Mouse (Mus musculus) forebrain, embryonic 11.5 days (tissue): ENCODE results near the gene Herc1. TPM values are rescaled to one million over a fixed set of nuclear protein-coding genes. Genes with fewer than 3 reads are reported as not detected.

ENCODE experiments used
- ATAC-seq: fragments of 200-750 bp; cut with Nextera tagmentation; replicated peaks from 2 replicates; pipeline ENCODE4 v1.8.0; 2017; ENCODE audit warnings: moderate TSS enrichment; ENCODE audit not compliant: low FRiP score
- DNase-seq: peaks from one replicate; pipeline ENCODE4 v3.0.0-alpha.2; 2017; ENCODE audit warnings: low spot score
- H3K27ac ChIP-seq: fragments of 300-500 bp; sonication (generic); 2 replicates; pipeline ENCODE4 v1.5.1; 2014; ENCODE audit warnings: low read depth, low read length
- H3K27me3 ChIP-seq: fragments of 300-500 bp; sonication (generic); 2 replicates; pipeline ENCODE4 v1.6.1; 2014; ENCODE audit warnings: mild to moderate bottlenecking, low read length, mixed read lengths; ENCODE audit not compliant: control insufficient read depth, insufficient read depth
- H3K36me3 ChIP-seq: fragments of 300-500 bp; sonication (generic); 2 replicates; pipeline ENCODE4 v1.6.1; 2014; ENCODE audit warnings: mild to moderate bottlenecking, low read length, moderate library complexity, mixed read lengths; ENCODE audit not compliant: control insufficient read depth, insufficient read depth
- H3K4me1 ChIP-seq: fragments of 300-500 bp; sonication (generic); replicated peaks from 2 replicates; pipeline ENCODE4 v1.6.1; 2014; ENCODE audit warnings: low read length, mixed read lengths; ENCODE audit not compliant: control insufficient read depth, insufficient read depth
- H3K4me2 ChIP-seq: fragments of 300-500 bp; sonication (generic); 2 replicates; pipeline ENCODE4 v1.6.1; 2014; ENCODE audit warnings: low read depth, mild to moderate bottlenecking, low read length, moderate library complexity, mixed read lengths; ENCODE audit not compliant: severe bottlenecking
- H3K4me3 ChIP-seq: fragments of 300-500 bp; sonication (generic); 2 replicates; pipeline ENCODE4 v1.5.1; 2014; ENCODE audit warnings: low read depth, low read length
- H3K9ac ChIP-seq: fragments of 300-500 bp; sonication (generic); 2 replicates; pipeline ENCODE4 v1.6.1; 2014; ENCODE audit warnings: low read length
- H3K9me3 ChIP-seq: fragments of 300-500 bp; sonication (generic); 2 replicates; pipeline ENCODE4 v1.6.1; 2016; ENCODE audit warnings: low read length, mixed read lengths; ENCODE audit not compliant: control insufficient read depth
- WGBS: fragments of 180-500 bp; shearing (Covaris S2); extraction: QIAGEN DNeasy Blood & Tissue Kit; methylation state at CpG from one replicate; pipeline ENCODE4 v1.1.7; 2014; 5-methylcytosine and 5-hydroxymethylcytosine counted together
- polyA plus RNA-seq: library from polyadenylated mRNA; unstranded; fragments of >200 nt; fragmentation: Nextera tagmentation; extraction: Ambion mirVana; gene quantifications from 2 replicates; pipeline ENCODE4 v1.2.1, GENCODE M21; 2014

Herc1 gene
- polyA plus RNA-seq, 1 experiment from 2014 or later: 44.0 TPM

DNA sequence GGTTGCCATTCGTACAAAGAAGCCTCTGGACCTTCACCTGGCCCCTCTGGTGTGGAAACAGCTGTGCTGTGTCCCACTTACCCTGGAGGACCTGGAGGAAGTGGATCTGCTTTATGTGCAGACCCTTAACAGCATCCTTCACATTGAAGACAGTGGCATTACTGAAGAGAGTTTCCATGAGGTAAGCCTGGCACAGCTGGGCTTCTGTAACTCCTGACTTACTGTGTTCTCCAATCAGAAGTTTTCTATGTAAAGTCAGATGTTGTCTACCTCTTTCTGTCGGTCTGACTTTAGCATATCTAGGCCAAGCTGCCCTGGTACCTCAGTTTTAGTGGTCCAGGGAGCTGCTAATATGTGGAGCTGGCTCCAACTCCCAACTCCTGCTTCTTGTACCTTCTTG is 151.0 kb downstream of the Herc1 start:
- H3K36me3 ChIP-seq: peaks cover 3% of the 10 kb centered on the region; the same call in 1 of the 2 replicates
- peaks cover 18% of the 10 kb centered on the region for H3K4me1 ChIP-seq
- no peaks in the 10 kb centered on the region for H3K27me3 ChIP-seq
- H3K4me3 ChIP-seq: no peak overlapping the region
- WGBS: 72% methylated on average over 2 of the region's 2 CpGs
- ATAC-seq (no peak), DNase-seq (no peak)
- no peaks in the 10 kb centered on the region for H3K9me3 ChIP-seq
- no peak overlapping the region for H3K27ac ChIP-seq
- no peak overlapping the region for H3K9ac ChIP-seq
- no peak overlapping the region for H3K4me2 ChIP-seq

DNA sequence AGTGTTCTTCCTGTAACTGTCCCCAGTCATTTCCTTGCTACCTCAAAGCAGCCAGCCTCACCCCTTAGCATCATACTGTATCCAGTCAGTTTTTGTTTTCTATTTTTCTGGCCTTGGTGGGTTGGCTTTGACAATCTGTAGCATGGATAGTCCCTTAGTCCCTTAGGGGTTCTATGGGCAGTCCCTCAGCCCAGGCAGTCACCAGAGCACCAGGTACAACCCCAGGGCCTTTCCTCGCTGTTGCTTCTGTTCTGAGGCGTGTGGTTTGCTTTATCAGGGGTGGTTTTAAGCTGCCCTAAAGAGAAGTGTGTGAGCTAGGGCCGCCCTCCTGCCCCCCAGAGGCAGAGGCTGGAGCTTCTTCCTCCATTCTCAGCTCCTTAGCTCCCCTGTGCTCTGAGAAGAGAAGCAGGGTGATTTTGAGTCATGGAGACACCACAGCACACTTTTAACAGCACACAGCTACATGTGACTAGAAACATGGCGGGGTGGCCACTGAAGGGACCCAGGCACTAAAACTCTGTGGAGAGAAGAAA is 153.7 kb downstream of the Herc1 start:
- Histone ChIP-seq H3K27ac (no peak overlapping the region), H3K9me3 (no peaks in the 10 kb centered on the region), H3K4me1 (peaks cover 25% of the 10 kb centered on the region), H3K36me3 (peaks cover 7% of the 10 kb centered on the region; the same call in 1 of the 2 replicates), H3K9ac (no peak overlapping the region), H3K27me3 (no peaks in the 10 kb centered on the region), H3K4me2 (no peak overlapping the region), H3K4me3 (no peak overlapping the region)
- no peak for DNase-seq
- no peak for ATAC-seq
- WGBS: 82% methylated on average over 4 of the region's 4 CpGs

DNA sequence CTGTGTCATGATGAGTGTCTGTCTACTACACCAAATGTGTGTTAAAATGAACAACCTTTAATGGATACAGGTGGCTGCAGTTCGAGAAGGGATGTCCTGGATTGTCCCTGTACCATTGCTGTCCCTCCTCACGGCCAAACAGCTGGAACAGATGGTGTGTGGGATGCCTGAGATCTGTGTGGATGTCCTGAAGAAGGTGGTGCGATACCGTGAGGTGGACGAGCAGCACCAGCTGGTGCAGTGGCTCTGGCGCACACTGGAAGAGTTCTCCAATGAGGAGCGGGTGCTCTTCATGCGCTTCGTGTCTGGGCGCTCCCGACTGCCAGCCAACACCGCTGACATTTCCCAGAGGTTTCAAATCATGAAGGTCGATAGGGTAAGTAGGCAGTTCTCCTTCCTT is 154.3 kb downstream of the Herc1 start:
- WGBS: 88% methylated on average over 13 of the region's 13 CpGs
- Histone ChIP-seq H3K36me3 (peaks cover 10% of the 10 kb centered on the region; the same call in 1 of the 2 replicates), H3K27ac (peak overlapping the region; percentile 6; the same call in 1 of the 2 replicates), H3K4me2 (no peak overlapping the region), H3K9me3 (no peaks in the 10 kb centered on the region), H3K27me3 (no peaks in the 10 kb centered on the region), H3K4me1 (peaks cover 25% of the 10 kb centered on the region), H3K4me3 (no peak overlapping the region), H3K9ac (no peak overlapping the region; the same call in 1 of the 2 replicates)
- DNase-seq: no peak
- ATAC-seq: no peak

DNA sequence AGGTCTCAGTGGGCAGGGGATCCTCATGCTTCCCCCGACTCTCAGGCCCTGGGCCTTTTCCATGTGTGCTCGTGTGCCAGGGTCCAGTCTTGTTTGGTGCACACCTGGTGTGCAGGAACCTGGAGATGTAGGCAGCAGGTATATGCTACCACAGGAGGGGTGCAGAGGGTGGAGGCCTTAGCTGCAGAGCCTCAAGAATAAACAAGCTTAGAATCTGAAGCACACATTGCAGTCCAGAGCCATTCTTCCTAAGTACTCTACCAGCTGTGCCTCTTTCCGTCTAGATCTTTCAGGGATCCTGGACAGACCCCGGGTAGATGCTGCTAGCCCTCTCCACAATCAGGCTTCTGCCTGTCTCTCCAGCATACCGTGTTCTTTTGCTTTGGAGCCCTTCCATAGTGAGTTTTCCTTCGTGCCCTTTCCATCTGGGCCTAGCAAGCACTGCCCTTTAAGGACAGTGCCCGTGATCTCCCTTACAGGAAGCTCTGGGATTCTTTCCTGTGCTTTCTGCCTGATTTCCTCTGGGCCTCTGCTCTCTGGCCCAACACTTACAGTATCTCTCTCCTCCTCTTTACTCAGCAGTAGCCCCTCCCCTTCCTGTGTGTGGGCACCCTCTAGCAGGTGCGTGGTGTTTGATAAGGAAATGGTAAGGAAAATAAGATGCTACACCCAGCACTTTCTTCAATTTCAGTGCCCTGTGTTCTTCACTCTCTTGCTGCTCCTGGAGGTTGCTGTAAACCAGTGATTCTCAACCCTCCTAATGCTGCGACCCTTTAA is 155.1 kb downstream of the Herc1 start:
- no peaks in the 10 kb centered on the region for H3K27me3 ChIP-seq
- H3K9ac ChIP-seq: peak overlapping the region; percentile 48
- H3K27ac ChIP-seq: peak overlapping the region; percentile 88
- peaks cover 27% of the 10 kb centered on the region for H3K4me1 ChIP-seq
- H3K4me3 ChIP-seq: no peak overlapping the region
- no peak overlapping the region for H3K4me2 ChIP-seq
- H3K36me3 ChIP-seq: peaks cover 10% of the 10 kb centered on the region; the same call in 1 of the 2 replicates
- 53% methylated on average over 9 of the region's 9 CpGs for WGBS
- H3K9me3 ChIP-seq: no peaks in the 10 kb centered on the region
- DNase-seq: no peak
- 0 out of 2 replicates have a peak, but pooled peaks have one; percentile 26 for ATAC-seq

DNA sequence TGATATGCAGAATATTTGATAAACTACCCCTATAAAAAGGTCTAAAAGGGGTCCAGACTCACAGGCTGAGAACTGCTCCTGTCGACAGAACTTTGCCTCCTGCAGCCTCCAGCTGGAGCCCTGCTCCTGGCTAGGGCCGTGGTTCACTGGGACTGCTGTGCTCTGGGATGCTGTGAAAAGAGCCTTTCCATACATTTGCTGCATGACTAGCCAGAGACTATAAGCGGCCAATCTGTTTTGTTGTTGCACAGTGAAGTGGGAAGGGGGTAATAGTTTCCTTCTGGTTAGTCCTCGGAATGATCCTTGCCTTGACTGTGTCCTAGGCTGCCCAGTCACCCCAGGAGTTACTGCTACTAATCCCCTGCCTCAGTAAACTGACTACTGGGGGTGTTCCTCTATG is 155.8 kb downstream of the Herc1 start:
- H3K9ac ChIP-seq: no peak overlapping the region; the same call in 1 of the 2 replicates
- H3K36me3 ChIP-seq: peaks cover 10% of the 10 kb centered on the region; the same call in 1 of the 2 replicates
- H3K27ac ChIP-seq: peak overlapping the region; percentile 88
- peak overlapping the region; percentile 18; the same call in 1 of the 2 replicates for H3K4me2 ChIP-seq
- no peaks in the 10 kb centered on the region for H3K9me3 ChIP-seq
- 19% methylated on average over 4 of the region's 4 CpGs for WGBS
- peak; percentile 87 for ATAC-seq
- no peaks in the 10 kb centered on the region for H3K27me3 ChIP-seq
- H3K4me3 ChIP-seq: no peak overlapping the region
- peak; percentile 81 for DNase-seq
- H3K4me1 ChIP-seq: peaks cover 34% of the 10 kb centered on the region

DNA sequence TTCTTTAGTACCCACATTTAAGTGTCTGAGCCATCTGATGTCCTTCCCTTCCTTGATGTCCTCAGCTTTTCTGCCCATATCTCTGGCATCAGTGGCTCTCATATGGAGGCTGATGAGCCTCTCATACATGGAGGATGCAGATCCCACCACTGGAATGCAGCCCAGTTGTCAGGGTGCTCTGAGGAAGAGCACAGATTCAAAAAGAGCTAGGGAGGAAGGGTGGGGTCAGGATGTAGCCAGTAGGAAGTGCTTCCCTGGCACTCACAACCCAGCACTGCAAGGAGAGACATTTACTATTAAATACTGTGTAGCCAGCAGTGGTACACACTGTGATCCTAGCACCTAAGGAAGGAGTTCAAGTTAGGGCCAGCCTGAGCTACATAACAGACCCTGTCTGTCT is 156.2 kb downstream of the Herc1 start:
- Histone ChIP-seq H3K4me1 (peaks cover 35% of the 10 kb centered on the region), H3K9ac (no peak overlapping the region), H3K36me3 (peaks cover 10% of the 10 kb centered on the region; the same call in 1 of the 2 replicates), H3K27ac (peak overlapping the region; percentile 88), H3K4me2 (peak overlapping the region; percentile 18; the same call in 1 of the 2 replicates), H3K4me3 (no peak overlapping the region), H3K9me3 (no peaks in the 10 kb centered on the region), H3K27me3 (no peaks in the 10 kb centered on the region)
- DNase-seq (no peak), ATAC-seq (no peak; the same call in 1 of the 2 replicates)

DNA sequence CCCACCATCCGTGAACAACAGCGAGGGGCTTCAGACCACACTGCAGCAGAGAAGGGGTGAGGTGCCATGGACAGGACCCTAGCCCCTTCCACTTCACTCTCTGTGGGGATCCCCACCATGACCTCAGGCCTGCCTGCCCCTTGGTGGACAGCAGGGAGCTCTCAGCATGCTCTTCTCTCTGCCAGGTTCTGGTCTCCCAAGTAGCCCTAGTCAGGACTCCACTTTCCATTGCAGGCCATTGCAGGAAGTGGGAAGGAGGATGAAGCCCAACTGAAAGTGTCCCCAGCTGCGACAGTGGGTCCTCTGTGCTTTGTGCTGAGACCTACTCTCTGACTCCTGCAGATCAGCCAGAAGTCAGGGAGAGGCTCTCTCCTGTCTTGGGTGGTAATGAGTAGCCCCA is 157.4 kb downstream of the Herc1 start:
- Histone ChIP-seq H3K36me3 (peaks cover 10% of the 10 kb centered on the region; the same call in 1 of the 2 replicates), H3K4me2 (no peak overlapping the region), H3K27ac (no peak overlapping the region), H3K27me3 (no peaks in the 10 kb centered on the region), H3K4me1 (peaks cover 35% of the 10 kb centered on the region), H3K4me3 (no peak overlapping the region), H3K9me3 (no peaks in the 10 kb centered on the region), H3K9ac (no peak overlapping the region)
- DNase-seq (no peak), ATAC-seq (no peak)
- WGBS: 90% methylated on average over 3 of the region's 3 CpGs

DNA sequence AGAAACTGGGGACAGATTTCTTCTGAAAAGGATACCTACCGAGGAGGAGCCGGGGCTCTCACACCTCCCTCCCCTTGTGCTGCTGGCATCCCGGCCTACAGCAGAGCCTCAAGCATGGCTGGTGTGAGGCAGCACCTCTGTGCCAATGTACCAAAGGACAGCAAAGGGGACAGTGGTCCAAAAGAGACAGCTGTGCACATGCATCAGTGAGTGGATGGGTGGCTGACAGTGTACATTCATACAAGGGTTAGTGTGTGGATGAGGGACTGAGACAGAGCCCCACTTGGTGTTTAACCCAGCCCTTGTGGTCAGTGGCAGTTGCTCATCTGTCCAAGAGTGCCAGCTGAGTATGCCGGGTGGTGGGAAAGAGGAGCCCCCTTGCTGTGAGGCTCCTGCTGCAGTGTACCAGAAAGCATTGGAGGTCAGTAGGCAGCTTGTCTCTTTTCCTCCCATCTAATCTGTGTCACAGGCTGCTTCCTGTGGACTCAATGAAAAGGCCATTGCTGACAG is 158.7 kb downstream of the Herc1 start:
- no peak overlapping the region for H3K4me3 ChIP-seq
- H3K27ac ChIP-seq: no peak overlapping the region
- peaks cover 35% of the 10 kb centered on the region for H3K4me1 ChIP-seq
- DNase-seq (no peak), ATAC-seq (no peak)
- H3K9me3 ChIP-seq: no peaks in the 10 kb centered on the region
- 70% methylated on average over 4 of the region's 4 CpGs for WGBS
- H3K27me3 ChIP-seq: no peaks in the 10 kb centered on the region
- no peak overlapping the region for H3K9ac ChIP-seq
- peaks cover 10% of the 10 kb centered on the region; the same call in 1 of the 2 replicates for H3K36me3 ChIP-seq
- H3K4me2 ChIP-seq: no peak overlapping the region
